Mouse (Mus musculus) ES-E14 (cell line): Measurements from ENCODE around the gene Hnf4a. TPM values are rescaled to one million over a fixed set of nuclear protein-coding genes. Genes with fewer than 3 reads are reported as not detected.

Experiments used
- DNase-seq: peaks from one replicate; pipeline ENCODE4 v3.0.0-alpha.2; 2013; ENCODE audit warnings: low read depth, low spot score
- H3K27ac ChIP-seq: 2 replicates; pipeline ENCODE4 v1.5.1; 2012; ENCODE audit warnings: low read depth, mild to moderate bottlenecking, low read length, moderate library complexity, mixed read lengths; ENCODE audit not compliant: poor library complexity, insufficient read depth, severe bottlenecking
- H3K36me3 ChIP-seq: 2 replicates; pipeline ENCODE4 v1.6.1; 2012; ENCODE audit warnings: mild to moderate bottlenecking, low read length, moderate library complexity, mixed read lengths; ENCODE audit not compliant: control insufficient read depth, poor library complexity, insufficient read depth, severe bottlenecking
- H3K4me1 ChIP-seq, 2 experiments: fragments of 150-350 bp in 1 of 2; sonication (generic) in 1 of 2; 2 replicates each; pipeline ENCODE4 v1.6.1; 2012; ENCODE audit warnings: low read length in 2 of 2, mild to moderate bottlenecking in 1 of 2, mixed read lengths in 1 of 2; ENCODE audit not compliant: control insufficient read depth in 2 of 2, insufficient read depth in 2 of 2, poor library complexity in 1 of 2
- H3K4me3 ChIP-seq, 2 experiments: fragments of 150-350 bp in 1 of 2; sonication (generic) in 1 of 2; 2 replicates each; pipeline ENCODE4 v1.5.1; 2012; ENCODE audit warnings: low read length in 2 of 2, low read depth in 1 of 2, mild to moderate bottlenecking in 1 of 2, mixed read lengths in 1 of 2; ENCODE audit not compliant: insufficient read depth in 1 of 2, poor library complexity in 1 of 2, severe bottlenecking in 1 of 2
- H3K9ac ChIP-seq: 2 replicates; pipeline ENCODE4 v1.6.1; 2012; ENCODE audit warnings: low read depth, mild to moderate bottlenecking, low read length, mixed read lengths; ENCODE audit not compliant: poor library complexity, insufficient read depth, severe bottlenecking
- H3K9me3 ChIP-seq: fragments of 150-350 bp; sonication (generic); 2 replicates; pipeline ENCODE4 v1.6.1; 2012; ENCODE audit warnings: low read depth, mild to moderate bottlenecking, low read length; ENCODE audit not compliant: control insufficient read depth, insufficient read depth
- CHD2 ChIP-seq: IDR thresholded peaks from 2 replicates; pipeline ENCODE4 v1.6.1; 2014; ENCODE audit warnings: mild to moderate bottlenecking, low read depth, low read length, inconsistent platforms
- HCFC1 ChIP-seq: IDR thresholded peaks from 2 replicates; pipeline ENCODE4 v1.6.1; 2012; ENCODE audit warnings: low read length, inconsistent platforms, borderline replicate concordance; ENCODE audit not compliant: insufficient read depth
- MAFK ChIP-seq: IDR thresholded peaks from 2 replicates; pipeline ENCODE4 v1.6.1; 2014; ENCODE audit warnings: mild to moderate bottlenecking, low read depth, low read length, inconsistent platforms; ENCODE audit not compliant: insufficient read depth
- ZC3H11A ChIP-seq: IDR thresholded peaks from 2 replicates; pipeline ENCODE4 v1.6.1; 2012; ENCODE audit warnings: low read depth, mild to moderate bottlenecking, inconsistent platforms, low read length, borderline replicate concordance
- ZNF384 ChIP-seq: IDR thresholded peaks from 2 replicates; pipeline ENCODE4 v1.6.1; 2012; ENCODE audit warnings: low read depth, low read length, inconsistent platforms
- in situ Hi-C, 2 experiments: fragments of 600-800 bp; cut with MboI; formaldehyde crosslinking; loops; one replicate each; pipeline ENCODE4 v1.15.1; 2025; ENCODE audit warnings: low sequenced_read_pairs in 2 of 2, inconsistent platforms in 1 of 2; ENCODE audit not compliant: unreplicated experiment in 2 of 2
- total RNA-seq: library from RNA; depleted of rRNA; stranded (reverse); fragments of 300-350 nt; gene quantifications from 2 replicates; pipeline ENCODE4 v1.2.3, GENCODE M21; 2012

Gene Hnf4a
- total RNA-seq, 1 experiment, result 1.1 TPM

GRCm38 (mm10) chr2:163487360-163487759, 19.2 kb upstream of the Hnf4a start:
- H3K4me3 ChIP-seq, result no peak overlapping the region
- H3K9ac ChIP-seq, result no peak overlapping the region
- DNase-seq, result no peak
- H3K27ac ChIP-seq, result no peak overlapping the region
- no peaks in the 10 kb centered on the region for H3K9me3 ChIP-seq
- no peak for TF ChIP-seq ZC3H11A
- no peak for TF ChIP-seq CHD2
- TF ChIP-seq ZNF384, result no peak
- TF ChIP-seq HCFC1, result no peak
- TF ChIP-seq MAFK, result no peak
- in situ Hi-C loops, result no loop called here
- H3K4me1 ChIP-seq, result peaks cover 0 to under 1% of the 10 kb centered on the region in 2 experiments; a peak in 1 of 4 replicates
- no peaks in the 10 kb centered on the region for H3K36me3 ChIP-seq

- H3K9me3 ChIP-seq, result no peaks in the 10 kb centered on the region
- H3K4me1 ChIP-seq, result peaks cover 11 to 12% of the 10 kb centered on the region in 2 experiments
- no peak for TF ChIP-seq CHD2
- TF ChIP-seq ZNF384, result no peak
- TF ChIP-seq HCFC1, result no peak
- TF ChIP-seq MAFK, result no peak
- no peak for TF ChIP-seq ZC3H11A
- no peak overlapping the region for H3K4me3 ChIP-seq
- H3K27ac ChIP-seq, result no peak overlapping the region
- in situ Hi-C loops, result no loop called here
- no peak overlapping the region for H3K9ac ChIP-seq
- DNase-seq, result no peak
- no peaks in the 10 kb centered on the region for H3K36me3 ChIP-seq
These were observed 16.8 kb upstream of the Hnf4a start for GRCm38 (mm10) chr2:163489725-163490291.

DNA sequence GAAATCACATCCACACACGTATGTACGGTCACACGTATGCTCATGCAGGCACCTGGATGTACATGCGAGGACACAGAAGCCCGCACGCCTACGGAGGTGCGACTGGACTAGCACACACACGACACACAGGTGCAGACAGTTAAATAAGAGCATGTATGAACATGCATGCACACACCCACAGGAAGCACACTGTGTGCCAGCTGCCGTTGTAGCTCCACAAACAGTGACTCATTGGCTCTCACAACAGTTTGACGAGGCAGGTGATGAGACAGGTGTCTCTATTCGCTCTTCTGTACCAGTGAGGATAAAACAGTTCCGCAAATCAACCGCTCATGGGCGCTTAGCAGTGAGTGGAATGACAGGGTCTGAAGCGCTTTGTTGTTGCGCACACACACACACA, 16.0 kb upstream of the Hnf4a start:
- no peak for TF ChIP-seq ZC3H11A
- TF ChIP-seq HCFC1, result no peak
- no peak for TF ChIP-seq ZNF384
- TF ChIP-seq CHD2, result no peak
- TF ChIP-seq MAFK, result no peak
- in situ Hi-C loops, result no loop called here
- no peak for DNase-seq

GRCm38 (mm10) chr2:163491351-163491750, 15.3 kb upstream of the Hnf4a start:
- Histone ChIP-seq H3K27ac (no peak overlapping the region), H3K9me3 (no peaks in the 10 kb centered on the region), H3K4me3 (no peak overlapping the region), H3K4me1 (peaks cover 12 to 14% of the 10 kb centered on the region in 2 experiments), H3K9ac (no peak overlapping the region), H3K36me3 (no peaks in the 10 kb centered on the region)
- no peak for DNase-seq
- in situ Hi-C loops, result no loop called here
- TF ChIP-seq ZNF384 (no peak), MAFK (no peak), HCFC1 (no peak), CHD2 (no peak), ZC3H11A (no peak)

More for the DNA sequence above, 16.0 kb upstream of the Hnf4a start:
- H3K4me1 ChIP-seq, result peaks cover 12 to 14% of the 10 kb centered on the region in 2 experiments
- no peak overlapping the region for H3K27ac ChIP-seq
- H3K9ac ChIP-seq, result no peak overlapping the region
- H3K36me3 ChIP-seq, result no peaks in the 10 kb centered on the region
- no peak overlapping the region for H3K4me3 ChIP-seq
- H3K9me3 ChIP-seq, result no peaks in the 10 kb centered on the region

DNA sequence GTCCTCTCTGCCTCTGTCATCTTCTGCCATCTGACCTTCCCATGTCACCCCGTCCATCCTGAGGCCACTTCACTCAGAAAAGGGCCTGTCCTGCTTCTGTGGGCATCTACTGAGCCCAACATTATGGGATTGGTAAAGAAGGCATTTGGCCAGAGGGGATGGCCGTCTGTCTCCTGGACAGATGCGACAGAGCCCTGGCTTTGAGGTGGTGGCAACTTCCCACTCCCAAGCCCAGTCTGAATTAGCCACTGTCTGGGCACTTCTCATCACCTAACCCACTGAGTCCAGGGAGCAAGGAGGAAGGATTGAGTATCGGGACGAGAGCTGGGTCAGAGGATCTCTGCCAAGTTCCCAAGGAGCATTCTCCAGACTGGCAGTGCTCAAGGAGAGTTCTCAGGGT, 14.6 kb upstream of the Hnf4a start, which contains the start of gene R3hdml:
Gene R3hdml (plus strand): TSS at position 301 of the 400 bp plus-strand sequence.
- DNase-seq, result no peak
- H3K4me1 ChIP-seq, result peaks cover 12 to 14% of the 10 kb centered on the region in 2 experiments
- no peaks in the 10 kb centered on the region for H3K36me3 ChIP-seq
- peak within 1 kb of the TSS; percentile 20 for H3K27ac ChIP-seq
- H3K4me3 ChIP-seq, result no peak within 1 kb of the TSS
- H3K9ac ChIP-seq, result no peak within 1 kb of the TSS
- in situ Hi-C loops, result no loop called here
- no peaks in the 10 kb centered on the region for H3K9me3 ChIP-seq
- TF ChIP-seq ZC3H11A, result no peak
- no peak for TF ChIP-seq ZNF384
- no peak for TF ChIP-seq HCFC1
- no peak for TF ChIP-seq CHD2
- no peak for TF ChIP-seq MAFK
